Mouse (Mus musculus): ENCODE data around the gene Gimap9.

DNA sequence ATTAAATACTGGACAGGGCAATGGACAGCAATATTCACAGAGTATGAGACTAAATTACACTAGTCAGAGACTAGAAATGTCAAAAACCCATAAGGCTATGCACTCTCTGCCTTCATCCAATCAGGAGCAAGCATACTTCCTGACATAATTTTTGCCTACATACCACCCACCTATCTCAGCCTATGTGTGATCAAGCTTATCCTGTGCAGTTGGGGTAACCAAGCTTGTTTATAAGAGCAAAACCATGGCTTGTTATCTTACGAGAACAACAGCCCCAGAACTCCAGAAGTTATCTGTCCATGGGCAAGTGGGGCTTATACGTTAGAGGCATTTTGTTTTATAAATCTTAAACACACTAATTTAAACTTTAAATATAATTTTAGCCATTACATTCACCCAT, 40.8 kb upstream of the Gimap9 start:
- TF ChIP-seq ZC3H11A (IDR thresholded peaks at IDR 0.05; ENCODE audit: borderline replicate concordance, low read depth, low read length) (no peak), MAFK (IDR thresholded peaks at IDR 0.05; ENCODE audit: insufficient read depth, low read depth, low read length) (no peak), CHD2 (IDR thresholded peaks at IDR 0.05; ENCODE audit: low read depth, low read length) (no peak), HCFC1 (IDR thresholded peaks at IDR 0.05; ENCODE audit: borderline replicate concordance, insufficient read depth, low read length) (no peak)
